Mouse (Mus musculus) bone marrow macrophage, adult 2 months (primary cell): ENCODE measurements around the gene Galnt11.

Experiments
- CTCF ChIP-seq: IDR thresholded peaks from 2 replicates; pipeline ENCODE4 v1.5.1; 2012; ENCODE audit warnings: low read depth, mild to moderate bottlenecking, low read length, moderate library complexity
- POLR2A ChIP-seq: IDR thresholded peaks from 2 replicates; pipeline ENCODE4 v1.6.1; 2012; ENCODE audit warnings: mild to moderate bottlenecking, low read depth, low read length, borderline replicate concordance

DNA sequence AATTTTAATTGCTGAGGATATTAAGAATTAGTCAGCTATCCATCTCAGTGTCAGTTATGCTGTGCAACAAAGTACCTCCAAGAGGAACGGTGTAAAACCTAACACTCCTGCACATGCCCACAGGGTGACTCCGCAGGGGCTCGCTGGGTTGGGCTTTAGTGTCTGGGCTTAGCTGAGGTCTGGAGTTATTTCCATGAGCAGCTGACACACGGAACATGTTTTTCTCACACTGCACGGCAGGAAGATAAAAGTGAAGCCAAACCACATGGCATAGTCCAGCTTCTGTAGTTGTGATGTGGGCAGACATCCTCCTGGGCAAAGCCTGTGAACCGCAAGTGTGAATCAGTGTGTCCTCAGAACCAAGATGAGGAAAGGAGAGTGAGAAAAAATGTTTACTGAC is 6.7 kb upstream of the Galnt11 start:
- TF ChIP-seq CTCF (no peak), POLR2A (no peak)
